Mouse (Mus musculus) skeletal muscle tissue, adult 2 months (tissue): ENCODE data around the gene Gatad2b.
"Not testable (repeated sequence)": the region's sequence is repeated elsewhere in the genome, so short reads cannot be mapped to it uniquely, and the experiment has no call there.

ENCODE experiments used
- DNase-seq: peaks from one replicate; pipeline ENCODE4 v3.0.0-alpha.2; 2012; ENCODE audit warnings: low read depth, low spot score

Gatad2b gene

GRCm38 (mm10) chr3:90309589-90309988 lies 16.6 kb downstream of the Gatad2b start:
- DNase-seq = no peak

DNA sequence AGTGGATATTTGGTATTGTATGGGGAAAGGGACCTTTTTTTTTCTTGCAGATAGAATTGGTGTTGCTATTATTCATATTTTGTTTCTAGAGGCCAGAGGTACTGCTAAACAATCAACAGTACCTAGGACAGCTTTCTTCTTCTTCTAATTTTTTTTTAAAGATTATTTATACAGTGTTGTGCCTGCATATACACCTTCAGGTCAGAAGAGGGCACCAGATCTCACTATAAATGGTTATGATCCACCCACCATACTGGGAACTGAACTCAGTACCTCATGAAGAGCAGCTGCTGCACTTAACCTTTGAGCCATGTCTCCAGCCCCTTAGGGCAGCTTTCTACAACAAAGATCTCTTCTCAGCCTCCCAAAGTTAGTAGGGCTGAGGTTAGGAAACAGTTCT lies 20.4 kb downstream of the Gatad2b start:
- no peak for DNase-seq

GRCm38 (mm10) chr3:90314241-90314640 lies 21.3 kb downstream of the Gatad2b start:
- DNase-seq = no peak

DNA sequence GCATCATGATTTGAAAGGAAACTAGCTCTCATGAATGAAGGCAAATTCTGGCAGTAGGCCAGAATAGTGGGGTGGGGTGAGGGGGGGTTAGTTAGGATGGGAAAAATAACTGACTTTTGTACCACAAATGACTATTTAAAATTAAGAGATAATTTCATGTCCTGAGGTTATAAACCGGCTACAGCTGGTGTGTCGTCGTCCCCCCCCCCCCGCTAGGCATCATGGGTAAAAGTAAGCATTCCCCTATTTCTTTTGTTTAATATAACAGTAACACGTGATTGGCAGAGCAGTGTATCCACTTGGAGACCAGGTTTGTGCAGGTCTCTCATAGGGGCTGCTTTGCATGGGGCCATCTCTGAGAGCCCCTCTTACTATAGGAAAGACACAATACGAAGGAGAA lies 29.3 kb downstream of the Gatad2b start:
- DNase-seq = no peak

- peak; percentile 57 for DNase-seq
These were observed 30.1 kb downstream of the Gatad2b start for GRCm38 (mm10) chr3:90323119-90323518.

DNA sequence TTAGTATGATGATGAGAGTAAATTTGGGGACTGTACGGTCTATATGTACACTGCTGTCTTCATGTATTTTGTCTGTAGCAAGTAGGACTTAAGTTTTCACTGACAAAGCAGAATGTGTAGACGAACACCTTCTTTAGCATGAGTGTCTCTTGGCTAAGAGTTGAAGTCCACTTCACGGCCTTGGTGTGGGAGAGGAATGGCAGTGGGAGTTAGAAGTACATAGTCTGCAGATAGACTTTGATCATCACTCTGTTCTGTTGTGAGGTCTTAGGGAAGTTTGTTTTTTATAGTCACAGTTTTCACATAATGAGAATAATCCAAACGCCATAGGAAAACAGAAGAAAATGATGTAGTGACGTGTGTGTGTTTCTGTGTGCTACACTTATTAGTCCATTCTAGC lies 39.5 kb downstream of the Gatad2b start:
- DNase-seq = no peak

DNA sequence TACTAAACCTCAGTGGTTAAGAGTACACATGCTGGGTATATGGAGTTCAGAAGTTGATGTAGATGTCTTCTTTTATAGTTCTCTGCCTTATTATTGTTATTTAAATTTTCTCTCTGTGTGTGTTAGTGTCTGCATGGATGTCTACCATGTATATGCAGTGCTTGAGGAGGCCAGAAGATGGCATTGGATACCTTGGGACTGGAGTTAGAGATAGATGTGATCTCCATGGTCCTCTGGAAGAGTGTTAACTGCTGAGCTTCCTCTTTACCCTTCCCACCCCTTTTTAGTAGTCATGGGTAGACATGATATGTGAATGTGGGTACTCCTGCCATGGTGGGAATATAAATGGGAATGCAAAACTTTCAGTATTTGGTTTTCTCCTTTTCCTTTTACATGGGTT lies 42.5 kb downstream of the Gatad2b start:
- no peak for DNase-seq

DNA sequence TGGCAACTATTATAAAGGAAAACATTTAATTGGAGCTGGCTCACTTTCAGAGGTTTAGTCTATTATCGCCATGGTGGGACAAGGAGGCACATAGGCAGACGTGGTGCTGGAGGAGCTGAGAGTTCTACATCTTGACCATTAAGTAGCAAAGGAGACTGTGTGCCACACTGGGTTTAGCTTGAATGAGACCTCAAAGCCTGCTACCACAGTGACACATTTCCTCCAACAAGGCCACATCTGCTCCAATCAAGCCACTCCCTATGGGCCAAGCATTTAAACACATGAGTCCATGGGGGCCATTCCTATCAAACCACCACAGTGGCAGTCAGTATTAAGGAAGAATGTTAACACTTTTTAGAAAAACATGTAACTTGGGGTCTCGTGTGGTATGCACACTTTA lies 45.2 kb downstream of the Gatad2b start:
- no peak for DNase-seq

DNA sequence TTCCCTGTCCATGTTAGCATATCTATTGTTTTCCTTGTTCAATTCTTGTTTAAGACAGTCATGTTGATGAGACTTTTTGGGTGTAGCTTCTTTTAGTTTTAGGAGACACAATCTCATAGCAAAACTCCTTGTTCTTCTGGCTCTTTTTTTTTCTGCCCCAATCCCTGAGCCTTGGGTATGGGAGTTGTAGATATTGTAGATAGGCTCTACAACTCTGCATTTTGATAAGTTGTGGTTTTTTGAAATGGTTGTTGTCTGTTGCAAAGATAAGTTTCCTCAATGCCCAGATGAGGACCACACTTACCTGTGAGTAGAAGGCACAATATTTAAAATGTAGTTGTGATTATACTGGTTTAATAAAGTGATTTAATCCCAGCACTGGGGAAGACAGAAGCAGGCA lies 47.2 kb downstream of the Gatad2b start:
- DNase-seq = no peak

- DNase-seq = not testable (repeated sequence)
These were observed 49.9 kb downstream of the Gatad2b start for GRCm38 (mm10) chr3:90342853-90343252.

DNA sequence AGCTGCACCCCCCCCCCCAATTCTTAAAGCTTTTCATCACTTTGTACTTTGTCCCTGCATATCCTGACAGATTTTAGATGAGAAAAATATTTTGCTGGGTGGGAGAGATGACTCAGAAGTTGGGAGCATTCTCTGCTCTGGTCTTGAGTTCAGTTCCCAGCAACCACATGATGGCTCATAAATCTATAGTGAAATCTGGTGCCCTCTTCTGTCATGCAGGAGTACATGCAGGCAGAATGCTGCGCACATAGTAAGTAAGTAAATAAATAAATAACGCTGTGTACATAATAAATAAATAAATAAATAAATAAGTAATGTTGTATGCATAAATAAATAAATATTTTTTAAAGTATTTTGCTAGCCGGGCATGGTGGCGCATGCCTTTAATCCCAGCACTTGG lies 54.9 kb downstream of the Gatad2b start:
- DNase-seq = no peak

GRCm38 (mm10) chr3:90357959-90358358 lies 65.0 kb downstream of the Gatad2b start:
- DNase-seq = no peak

DNA sequence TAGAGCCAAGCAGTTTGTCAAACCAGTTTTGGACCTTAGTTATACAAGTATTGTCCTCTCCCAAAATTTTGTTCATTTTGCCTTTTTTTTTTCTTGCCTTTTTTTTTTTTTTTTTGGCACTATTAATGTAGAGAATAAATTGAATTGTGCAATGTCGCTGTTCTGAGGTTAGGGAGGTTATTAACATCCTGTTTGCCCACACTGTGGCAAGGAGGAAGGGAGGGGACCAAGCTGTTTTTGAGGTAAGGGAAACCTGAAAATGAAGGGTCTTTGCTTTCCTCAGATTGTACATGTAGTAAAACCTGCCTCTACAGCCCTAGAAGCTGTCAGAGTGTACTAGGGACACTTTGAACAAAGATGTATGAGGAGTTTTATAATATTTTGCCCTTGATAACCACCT lies 66.3 kb downstream of the Gatad2b start:
- no peak for DNase-seq

- DNase-seq = no peak
These were observed 68.5 kb downstream of the Gatad2b start for GRCm38 (mm10) chr3:90361476-90361875.

- no peak for DNase-seq
These were observed 69.4 kb downstream of the Gatad2b start for GRCm38 (mm10) chr3:90362346-90362745.

DNA sequence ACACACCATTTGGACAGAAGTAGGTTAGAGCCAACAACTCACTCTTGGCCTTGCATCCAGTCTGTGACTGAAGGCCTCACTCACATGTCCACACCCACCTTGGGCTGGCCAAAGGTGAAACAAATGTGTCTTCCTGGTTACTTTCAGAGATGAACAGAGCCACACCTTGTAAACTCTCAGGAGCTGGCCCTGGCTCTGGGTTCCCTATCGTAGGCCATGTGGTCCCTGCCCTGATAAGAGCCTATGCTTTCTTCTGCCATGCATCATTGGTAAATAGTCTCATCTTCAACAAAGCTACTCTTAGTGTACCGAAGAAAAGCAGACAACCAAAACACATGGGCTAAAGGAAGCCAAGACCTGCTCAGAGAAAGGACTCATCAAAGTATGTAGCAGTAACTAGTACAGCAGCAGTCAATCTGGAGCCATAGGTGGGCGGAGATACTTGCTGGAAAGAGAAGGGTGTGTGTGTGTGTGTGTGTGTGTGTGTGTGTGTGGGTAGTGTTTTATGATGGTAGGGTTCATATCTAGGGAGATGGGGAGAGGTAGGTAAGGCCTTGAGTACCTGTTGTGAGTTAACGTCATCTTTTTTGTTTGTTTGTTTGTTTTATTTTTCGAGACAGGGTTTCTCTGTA lies 74.1 kb downstream of the Gatad2b start:
- DNase-seq = no peak

GRCm38 (mm10) chr3:90369041-90369440 lies 76.1 kb downstream of the Gatad2b start:
- no peak for DNase-seq

- no peak for DNase-seq
These were observed 78.9 kb downstream of the Gatad2b start for GRCm38 (mm10) chr3:90371857-90372256.

- no peak for DNase-seq
These were observed 79.8 kb downstream of the Gatad2b start for GRCm38 (mm10) chr3:90372817-90373216.

DNA sequence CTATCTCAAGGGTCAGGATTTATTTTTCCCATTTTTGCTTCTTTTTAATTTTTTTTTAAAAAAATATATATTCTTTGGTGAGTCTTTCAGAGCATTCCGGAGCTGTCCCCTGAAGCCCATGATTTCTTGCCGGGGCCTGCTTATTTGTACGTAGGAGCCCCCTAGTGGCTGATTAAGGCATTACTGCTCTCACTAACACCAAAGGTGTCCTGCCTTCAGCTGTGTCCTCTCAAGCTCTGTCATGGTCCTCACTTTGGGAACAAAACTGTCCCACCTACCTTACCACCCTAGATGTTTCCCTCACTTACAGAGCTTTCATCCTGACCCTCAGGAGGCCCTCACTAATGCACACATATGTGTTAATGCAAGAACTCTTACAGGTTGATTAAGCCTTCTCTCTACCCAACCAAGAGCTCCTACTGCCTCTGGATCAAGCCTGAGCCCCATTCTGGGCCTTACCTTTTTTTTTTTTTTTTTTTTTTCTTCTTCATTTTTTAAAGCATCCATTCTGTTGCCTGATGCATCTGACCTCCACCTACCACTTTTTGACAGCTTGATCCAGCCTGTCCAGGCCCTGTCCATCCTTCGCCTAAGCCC lies 80.6 kb downstream of the Gatad2b start:
- peak; percentile 81 for DNase-seq

DNA sequence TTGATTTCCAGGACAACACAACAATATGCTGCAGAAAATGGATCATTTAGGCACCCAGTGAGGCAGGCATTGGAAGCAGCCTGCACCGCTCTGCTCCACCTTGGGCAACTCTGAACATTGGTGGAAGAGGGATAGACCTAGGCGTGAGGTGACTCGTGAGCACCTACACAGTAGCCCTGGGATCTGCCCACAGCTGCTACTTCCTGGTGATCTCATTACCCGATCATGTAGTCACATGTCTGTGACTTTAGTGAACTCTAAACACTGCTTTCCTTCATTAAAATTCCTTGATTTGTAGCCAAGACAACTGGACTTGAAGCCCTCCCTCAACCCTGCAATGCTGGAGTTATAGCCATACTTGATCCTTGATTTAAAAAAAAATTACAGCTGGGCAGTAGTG lies 81.4 kb downstream of the Gatad2b start:
- no peak for DNase-seq

- DNase-seq = no peak
These were observed 82.7 kb downstream of the Gatad2b start for GRCm38 (mm10) chr3:90375562-90376246.

- DNase-seq = no peak
These were observed 83.2 kb downstream of the Gatad2b start for GRCm38 (mm10) chr3:90376247-90376585.
